Mouse (Mus musculus) heart, embryonic 14.5 days (tissue): ENCODE measurements around the gene Pstk. TPM values are rescaled to one million over a fixed set of nuclear protein-coding genes. Genes with fewer than 3 reads are reported as not detected.
A peak's percentile ranks its signal among the peaks of the same experiment; 100 is the strongest.

Experiments used
- ATAC-seq: fragments of 200-750 bp; cut with Nextera tagmentation; 2 replicates; pipeline ENCODE4 v1.8.0; 2017; ENCODE audit warnings: low read depth, moderate TSS enrichment; ENCODE audit not compliant: insufficient number of reproducible peaks, insufficient read depth, low FRiP score
- H3K27ac ChIP-seq, 2 experiments: fragments of 200-500 bp in 1 of 2; fragments of 300-500 bp in 1 of 2; sonication (generic) in 1 of 2; replicated peaks in 1 of 2; 2 replicates each; pipeline ENCODE4 v1.5.1; 2012 to 2014; ENCODE audit warnings: low read depth in 2 of 2, low read length in 2 of 2, control low read depth in 1 of 2, mild to moderate bottlenecking in 1 of 2, mixed read lengths in 1 of 2; ENCODE audit not compliant: control insufficient read depth in 1 of 2, insufficient read depth in 1 of 2
- H3K27me3 ChIP-seq: fragments of 300-500 bp; sonication (generic); 2 replicates; pipeline ENCODE4 v1.6.1; 2014; ENCODE audit warnings: mild to moderate bottlenecking, low read length, control low read depth; ENCODE audit not compliant: control insufficient read depth, insufficient read depth
- H3K36me3 ChIP-seq: fragments of 300-500 bp; sonication (generic); 2 replicates; pipeline ENCODE4 v1.6.1; 2014; ENCODE audit warnings: mild to moderate bottlenecking, control low read depth, low read length, mixed read lengths; ENCODE audit not compliant: control insufficient read depth, insufficient read depth
- H3K4me1 ChIP-seq, 2 experiments: fragments of 200-500 bp in 1 of 2; fragments of 300-500 bp in 1 of 2; sonication (generic) in 1 of 2; 2 replicates each; pipeline ENCODE4 v1.6.1; 2012 to 2014; ENCODE audit warnings: low read length in 2 of 2, control low read depth in 1 of 2, mixed read lengths in 1 of 2; ENCODE audit not compliant: control insufficient read depth in 2 of 2, insufficient read depth in 2 of 2
- H3K4me2 ChIP-seq: fragments of 300-500 bp; sonication (generic); 2 replicates; pipeline ENCODE4 v1.6.1; 2014; ENCODE audit warnings: mild to moderate bottlenecking, low read length
- H3K4me3 ChIP-seq, 2 experiments: fragments of 200-500 bp in 1 of 2; fragments of 300-500 bp in 1 of 2; sonication (generic) in 1 of 2; 2 replicates each; pipeline ENCODE4 v1.5.1; 2012 to 2014; ENCODE audit warnings: low read length in 2 of 2, mild to moderate bottlenecking in 2 of 2, control low read depth in 1 of 2, low read depth in 1 of 2, moderate library complexity in 1 of 2; ENCODE audit not compliant: control insufficient read depth in 1 of 2, insufficient read depth in 1 of 2
- H3K9ac ChIP-seq: fragments of 300-500 bp; sonication (generic); 2 replicates; pipeline ENCODE4 v1.6.1; 2014; ENCODE audit warnings: mild to moderate bottlenecking, low read length
- H3K9me3 ChIP-seq: fragments of 300-500 bp; sonication (generic); 2 replicates; pipeline ENCODE4 v1.6.1; 2016; ENCODE audit warnings: low read length, control low read depth; ENCODE audit not compliant: control insufficient read depth
- WGBS: fragments of 180-500 bp; shearing (Covaris S2); extraction: QIAGEN DNeasy Blood & Tissue Kit; methylation state at CpG from one replicate; pipeline ENCODE4 v1.1.7; 2014; 5-methylcytosine and 5-hydroxymethylcytosine counted together
- polyA plus RNA-seq: library from polyadenylated mRNA; unstranded; fragments of >200 nt; fragmentation: Nextera tagmentation; extraction: Ambion mirVana; gene quantifications from 2 replicates; pipeline ENCODE4 v1.2.1, GENCODE M21; 2014

The Pstk gene
- 88.8 and 98.9 TPM in 2 replicates for polyA plus RNA-seq

- peak; percentile 95 for ATAC-seq
- WGBS = 4% methylated on average over 47 of the region's 47 CpGs
- H3K36me3 ChIP-seq = peaks cover 14% of the 10 kb centered on the region
- peak within 1 kb of the TSS; percentile 93 for H3K27ac ChIP-seq
- H3K4me2 ChIP-seq = peak within 1 kb of the TSS; percentile 65
- H3K27me3 ChIP-seq = no peaks in the 10 kb centered on the region; the same call in 1 of the 2 replicates
- H3K4me3 ChIP-seq = peak within 1 kb of the TSS; percentile 63 to 74
- no peaks in the 10 kb centered on the region for H3K9me3 ChIP-seq
- peak within 1 kb of the TSS; percentile 85 for H3K9ac ChIP-seq
- H3K4me1 ChIP-seq = peaks cover 0 to 6% of the 10 kb centered on the region in 2 experiments; a peak in 3 of 4 replicates
Measured at GRCm38 (mm10) chr7:131370648-131371469, at the start of gene Pstk. Gene Pstk, plus strand, starts transcription at chr7:131371141.

GRCm38 (mm10) chr7:131322192-131322591 lies 48.7 kb upstream of the Pstk start, which contains the start of gene Cuzd1:
Gene Cuzd1, minus strand, starts transcription at chr7:131322292.
- WGBS = 60% methylated on average over 2 of the region's 2 CpGs
- Histone ChIP-seq H3K4me1 (peaks cover 7% of the 10 kb centered on the region in 2 experiments; a peak in 3 of 4 replicates), H3K9ac (no peak within 1 kb of the TSS), H3K27ac (no peak within 1 kb of the TSS), H3K4me3 (no peak within 1 kb of the TSS), H3K4me2 (no peak within 1 kb of the TSS), H3K36me3 (no peaks in the 10 kb centered on the region), H3K9me3 (no peaks in the 10 kb centered on the region), H3K27me3 (no peaks in the 10 kb centered on the region)
- no peak for ATAC-seq

- Histone ChIP-seq H3K4me3 (no peak overlapping the region), H3K27me3 (no peaks in the 10 kb centered on the region), H3K4me2 (no peak overlapping the region), H3K4me1 (0 out of 4 replicates have a peak, but pooled peaks cover 0 to 2% of the 10 kb centered on the region in 2 experiments), H3K27ac (no peak overlapping the region), H3K9ac (no peak overlapping the region), H3K36me3 (no peaks in the 10 kb centered on the region), H3K9me3 (no peaks in the 10 kb centered on the region)
- 87% methylated on average over 5 of the region's 5 CpGs for WGBS
- ATAC-seq = no peak
Measured at GRCm38 (mm10) chr7:131327054-131327453, 43.9 kb upstream of the Pstk start.

GRCm38 (mm10) chr7:131329416-131329815 lies 41.5 kb upstream of the Pstk start, which contains the start of gene Fam24b:
Gene Fam24b, minus strand, starts transcription at chr7:131329516.
- Histone ChIP-seq H3K4me2 (no peak within 1 kb of the TSS), H3K4me3 (no peak within 1 kb of the TSS), H3K9ac (no peak within 1 kb of the TSS), H3K36me3 (no peaks in the 10 kb centered on the region), H3K9me3 (no peaks in the 10 kb centered on the region), H3K27ac (no peak within 1 kb of the TSS), H3K27me3 (no peaks in the 10 kb centered on the region), H3K4me1 (0 out of 4 replicates have a peak, but pooled peaks cover 0 to 2% of the 10 kb centered on the region in 2 experiments)
- no peak for ATAC-seq
- 89% methylated on average over 5 of the region's 5 CpGs for WGBS

- H3K4me2 ChIP-seq = no peak overlapping the region
- H3K27ac ChIP-seq = no peak overlapping the region
- no peaks in the 10 kb centered on the region for H3K27me3 ChIP-seq
- 52% methylated on average over 2 of the region's 2 CpGs for WGBS
- ATAC-seq = no peak
- H3K36me3 ChIP-seq = no peaks in the 10 kb centered on the region
- H3K4me3 ChIP-seq = no peak overlapping the region
- H3K9ac ChIP-seq = no peak overlapping the region
- no peaks in the 10 kb centered on the region for H3K9me3 ChIP-seq
- H3K4me1 ChIP-seq = 0 out of 4 replicates have a peak, but pooled peaks cover 0 to 2% of the 10 kb centered on the region in 2 experiments
Measured at GRCm38 (mm10) chr7:131331688-131332087, 39.3 kb upstream of the Pstk start.

GRCm38 (mm10) chr7:131333564-131333963 lies 37.4 kb upstream of the Pstk start, which contains the start of gene Fam24a:
Gene Fam24a, plus strand, starts transcription at chr7:131333864.
- H3K4me1 ChIP-seq = 0 out of 4 replicates have a peak, but pooled peaks cover 0 to 2% of the 10 kb centered on the region in 2 experiments
- WGBS = 64% methylated on average over 1 of the region's 1 CpGs
- H3K27me3 ChIP-seq = no peaks in the 10 kb centered on the region
- no peak within 1 kb of the TSS for H3K9ac ChIP-seq
- H3K36me3 ChIP-seq = 0 out of 2 replicates have a peak, but pooled peaks cover under 1% of the 10 kb centered on the region
- no peaks in the 10 kb centered on the region for H3K9me3 ChIP-seq
- ATAC-seq = no peak
- no peak within 1 kb of the TSS for H3K4me3 ChIP-seq
- H3K27ac ChIP-seq = no peak within 1 kb of the TSS
- no peak within 1 kb of the TSS for H3K4me2 ChIP-seq

- no peak for ATAC-seq
- no peaks in the 10 kb centered on the region for H3K9me3 ChIP-seq
- peaks cover 32% of the 10 kb centered on the region for H3K36me3 ChIP-seq
- no peak overlapping the region for H3K27ac ChIP-seq
- H3K4me1 ChIP-seq = no peaks in the 10 kb centered on the region
- H3K4me2 ChIP-seq = no peak overlapping the region
- H3K9ac ChIP-seq = no peak overlapping the region
- no peaks in the 10 kb centered on the region for H3K27me3 ChIP-seq
- WGBS = 78% methylated on average over 8 of the region's 8 CpGs
- H3K4me3 ChIP-seq = no peak overlapping the region
Measured at GRCm38 (mm10) chr7:131337502-131338068, 33.4 kb upstream of the Pstk start.
